Mouse (Mus musculus) limb, embryonic 15.5 days (tissue): ENCODE results near the gene Hspb7. TPM values are rescaled to one million over a fixed set of nuclear protein-coding genes. Genes with fewer than 3 reads are reported as not detected.

ENCODE experiments used
- ATAC-seq: fragments of 200-750 bp; cut with Nextera tagmentation; 2 replicates; pipeline ENCODE4 v1.8.0; 2017; ENCODE audit warnings: low read depth, moderate TSS enrichment; ENCODE audit not compliant: insufficient number of reproducible peaks, low FRiP score, low TSS enrichment
- H3K27ac ChIP-seq: fragments of 300-500 bp; sonication (generic); 2 replicates; pipeline ENCODE4 v1.5.1; 2015; ENCODE audit warnings: moderate library complexity, mild to moderate bottlenecking, inconsistent platforms
- H3K27me3 ChIP-seq: fragments of 300-500 bp; sonication (generic); 2 replicates; pipeline ENCODE4 v1.6.1; 2015; ENCODE audit warnings: inconsistent platforms
- H3K36me3 ChIP-seq: fragments of 300-500 bp; sonication (generic); 2 replicates; pipeline ENCODE4 v1.6.1; 2015; ENCODE audit warnings: inconsistent platforms
- H3K4me1 ChIP-seq: fragments of 300-500 bp; sonication (generic); 2 replicates; pipeline ENCODE4 v1.6.1; 2015; ENCODE audit warnings: inconsistent platforms
- H3K4me2 ChIP-seq: fragments of 300-500 bp; sonication (generic); 2 replicates; pipeline ENCODE4 v1.6.1; 2015; ENCODE audit warnings: mild to moderate bottlenecking, inconsistent platforms
- H3K4me3 ChIP-seq: fragments of 300-500 bp; sonication (generic); 2 replicates; pipeline ENCODE4 v1.5.1; 2015; ENCODE audit warnings: mild to moderate bottlenecking, inconsistent platforms
- H3K9ac ChIP-seq: fragments of 300-500 bp; sonication (generic); 2 replicates; pipeline ENCODE4 v1.6.1; 2015; ENCODE audit warnings: inconsistent platforms
- H3K9me3 ChIP-seq: fragments of 300-500 bp; sonication (generic); 2 replicates; pipeline ENCODE4 v1.6.1; 2016; ENCODE audit warnings: inconsistent platforms
- WGBS: fragments of 180-500 bp; shearing (Covaris S2); methylation state at CpG from one replicate; pipeline ENCODE4 v1.1.7; 2015; 5-methylcytosine and 5-hydroxymethylcytosine counted together
- polyA plus RNA-seq: library from polyadenylated mRNA; unstranded; fragments of >200 nt; fragmentation: Nextera tagmentation; extraction: Ambion mirVana; gene quantifications from 2 replicates; pipeline ENCODE4 v1.2.1, GENCODE M21; 2015

Hspb7 gene
- polyA plus RNA-seq, 1 experiment from 2014 or later: 1.7 TPM

GRCm38 (mm10) chr4:141435974-141436373, 15.4 kb downstream of the Hspb7 start, which contains the start of gene Srarp:
Gene Srarp (minus strand): TSS chr4:141436105.
- no peak within 1 kb of the TSS for H3K4me3 ChIP-seq
- WGBS: 80% methylated on average over 1 of the region's 1 CpGs
- H3K27ac ChIP-seq: no peak within 1 kb of the TSS
- no peak within 1 kb of the TSS for H3K4me2 ChIP-seq
- no peak within 1 kb of the TSS for H3K9ac ChIP-seq
- no peaks in the 10 kb centered on the region for H3K27me3 ChIP-seq
- H3K4me1 ChIP-seq: 0 out of 2 replicates have a peak, but pooled peaks cover 9% of the 10 kb centered on the region
- H3K9me3 ChIP-seq: no peaks in the 10 kb centered on the region
- ATAC-seq: no peak
- H3K36me3 ChIP-seq: no peaks in the 10 kb centered on the region

GRCm38 (mm10) chr4:141439083-141439803, 18.7 kb downstream of the Hspb7 start:
- no peak overlapping the region for H3K4me2 ChIP-seq
- H3K9ac ChIP-seq: no peak overlapping the region
- H3K9me3 ChIP-seq: no peaks in the 10 kb centered on the region
- 74% methylated on average over 12 of the region's 12 CpGs for WGBS
- H3K36me3 ChIP-seq: no peaks in the 10 kb centered on the region
- H3K4me3 ChIP-seq: no peak overlapping the region
- H3K4me1 ChIP-seq: peaks cover 9% of the 10 kb centered on the region
- no peak overlapping the region for H3K27ac ChIP-seq
- no peak for ATAC-seq
- no peaks in the 10 kb centered on the region for H3K27me3 ChIP-seq

GRCm38 (mm10) chr4:141440877-141441276, 20.3 kb downstream of the Hspb7 start:
- Histone ChIP-seq H3K27ac (no peak overlapping the region), H3K27me3 (no peaks in the 10 kb centered on the region), H3K9ac (no peak overlapping the region), H3K4me3 (no peak overlapping the region), H3K4me1 (peaks cover 17% of the 10 kb centered on the region), H3K9me3 (no peaks in the 10 kb centered on the region), H3K36me3 (no peaks in the 10 kb centered on the region), H3K4me2 (no peak overlapping the region)
- no peak for ATAC-seq

GRCm38 (mm10) chr4:141443641-141444429, 23.3 kb downstream of the Hspb7 start:
- H3K9ac ChIP-seq: peak overlapping the region; percentile 91; the same call in 1 of the 2 replicates
- peak overlapping the region; percentile 86 for H3K4me2 ChIP-seq
- peaks cover 25% of the 10 kb centered on the region for H3K4me1 ChIP-seq
- H3K27me3 ChIP-seq: no peaks in the 10 kb centered on the region
- peak overlapping the region; percentile 99 for H3K4me3 ChIP-seq
- peak overlapping the region; percentile 70; the same call in 1 of the 2 replicates for H3K27ac ChIP-seq
- H3K9me3 ChIP-seq: no peaks in the 10 kb centered on the region
- H3K36me3 ChIP-seq: peaks cover 20% of the 10 kb centered on the region
- 52% methylated on average over 11 of the region's 11 CpGs for WGBS
- no peak for ATAC-seq

GRCm38 (mm10) chr4:141444451-141445327, 24.1 kb downstream of the Hspb7 start, which contains the start of gene Zbtb17:
Gene Zbtb17 (plus strand): TSS chr4:141444654.
- WGBS: under 1% methylated on average over 96 of the region's 102 CpGs
- H3K27me3 ChIP-seq: no peaks in the 10 kb centered on the region
- H3K4me2 ChIP-seq: peak within 1 kb of the TSS; percentile 86
- H3K9ac ChIP-seq: peak within 1 kb of the TSS; percentile 91
- peaks cover 22% of the 10 kb centered on the region for H3K4me1 ChIP-seq
- peak; percentile 86 for ATAC-seq
- H3K4me3 ChIP-seq: peak within 1 kb of the TSS; percentile 99
- no peaks in the 10 kb centered on the region for H3K9me3 ChIP-seq
- peak within 1 kb of the TSS; percentile 70 for H3K27ac ChIP-seq
- H3K36me3 ChIP-seq: peaks cover 29% of the 10 kb centered on the region

- Histone ChIP-seq H3K9me3 (no peaks in the 10 kb centered on the region), H3K27me3 (no peaks in the 10 kb centered on the region), H3K4me1 (peaks cover 22% of the 10 kb centered on the region), H3K4me2 (peak overlapping the region; percentile 86), H3K9ac (peak overlapping the region; percentile 91), H3K27ac (0 out of 2 replicates have a peak overlapping the region, but pooled peaks have one; percentile 70), H3K36me3 (peaks cover 35% of the 10 kb centered on the region), H3K4me3 (peak overlapping the region; percentile 99)
- 9% methylated on average over 14 of the region's 14 CpGs for WGBS
- ATAC-seq: no peak
Observed at GRCm38 (mm10) chr4:141445328-141445720, 24.7 kb downstream of the Hspb7 start.

GRCm38 (mm10) chr4:141446211-141446610, 25.6 kb downstream of the Hspb7 start:
- Histone ChIP-seq H3K4me1 (peaks cover 22% of the 10 kb centered on the region), H3K27ac (no peak overlapping the region), H3K9me3 (no peaks in the 10 kb centered on the region), H3K4me2 (no peak overlapping the region), H3K36me3 (peaks cover 41% of the 10 kb centered on the region), H3K9ac (no peak overlapping the region), H3K27me3 (no peaks in the 10 kb centered on the region), H3K4me3 (no peak overlapping the region)
- ATAC-seq: no peak
- WGBS: 67% methylated on average over 7 of the region's 7 CpGs

- H3K36me3 ChIP-seq: peaks cover 64% of the 10 kb centered on the region
- H3K4me1 ChIP-seq: peaks cover 18% of the 10 kb centered on the region
- H3K9me3 ChIP-seq: no peaks in the 10 kb centered on the region
- H3K9ac ChIP-seq: no peak overlapping the region
- H3K4me3 ChIP-seq: no peak overlapping the region
- WGBS: 84% methylated on average over 2 of the region's 2 CpGs
- H3K27ac ChIP-seq: no peak overlapping the region
- ATAC-seq: no peak
- H3K4me2 ChIP-seq: no peak overlapping the region
- H3K27me3 ChIP-seq: no peaks in the 10 kb centered on the region
Observed at GRCm38 (mm10) chr4:141451251-141451650, 30.7 kb downstream of the Hspb7 start.

GRCm38 (mm10) chr4:141451916-141452450, 31.4 kb downstream of the Hspb7 start:
- no peak for ATAC-seq
- Histone ChIP-seq H3K4me3 (no peak overlapping the region), H3K36me3 (peaks cover 62% of the 10 kb centered on the region), H3K4me2 (no peak overlapping the region), H3K9ac (no peak overlapping the region), H3K9me3 (no peaks in the 10 kb centered on the region), H3K27me3 (no peaks in the 10 kb centered on the region), H3K27ac (no peak overlapping the region), H3K4me1 (peaks cover 13% of the 10 kb centered on the region)
- WGBS: 96% methylated on average over 9 of the region's 9 CpGs

GRCm38 (mm10) chr4:141454581-141455350, 34.2 kb downstream of the Hspb7 start:
- no peak for ATAC-seq
- no peak overlapping the region for H3K9ac ChIP-seq
- no peaks in the 10 kb centered on the region for H3K27me3 ChIP-seq
- H3K4me1 ChIP-seq: peaks cover 29% of the 10 kb centered on the region
- H3K4me2 ChIP-seq: no peak overlapping the region
- H3K36me3 ChIP-seq: peaks cover 38% of the 10 kb centered on the region
- H3K9me3 ChIP-seq: no peaks in the 10 kb centered on the region
- H3K4me3 ChIP-seq: no peak overlapping the region
- 70% methylated on average over 14 of the region's 14 CpGs for WGBS
- H3K27ac ChIP-seq: peak overlapping the region; percentile 43; the same call in 1 of the 2 replicates
